Mouse (Mus musculus): Measurements from ENCODE around the gene Odf2. TPM values are rescaled to one million over a fixed set of nuclear protein-coding genes. Genes with fewer than 3 reads are reported as not detected.
"Not testable (repeated sequence)": the region's sequence is repeated elsewhere in the genome, so short reads cannot be mapped to it uniquely, and the experiment has no call there.

Odf2 gene
- polyA plus RNA-seq, 1 experiment from 2014 or later, result 33.1 TPM

DNA sequence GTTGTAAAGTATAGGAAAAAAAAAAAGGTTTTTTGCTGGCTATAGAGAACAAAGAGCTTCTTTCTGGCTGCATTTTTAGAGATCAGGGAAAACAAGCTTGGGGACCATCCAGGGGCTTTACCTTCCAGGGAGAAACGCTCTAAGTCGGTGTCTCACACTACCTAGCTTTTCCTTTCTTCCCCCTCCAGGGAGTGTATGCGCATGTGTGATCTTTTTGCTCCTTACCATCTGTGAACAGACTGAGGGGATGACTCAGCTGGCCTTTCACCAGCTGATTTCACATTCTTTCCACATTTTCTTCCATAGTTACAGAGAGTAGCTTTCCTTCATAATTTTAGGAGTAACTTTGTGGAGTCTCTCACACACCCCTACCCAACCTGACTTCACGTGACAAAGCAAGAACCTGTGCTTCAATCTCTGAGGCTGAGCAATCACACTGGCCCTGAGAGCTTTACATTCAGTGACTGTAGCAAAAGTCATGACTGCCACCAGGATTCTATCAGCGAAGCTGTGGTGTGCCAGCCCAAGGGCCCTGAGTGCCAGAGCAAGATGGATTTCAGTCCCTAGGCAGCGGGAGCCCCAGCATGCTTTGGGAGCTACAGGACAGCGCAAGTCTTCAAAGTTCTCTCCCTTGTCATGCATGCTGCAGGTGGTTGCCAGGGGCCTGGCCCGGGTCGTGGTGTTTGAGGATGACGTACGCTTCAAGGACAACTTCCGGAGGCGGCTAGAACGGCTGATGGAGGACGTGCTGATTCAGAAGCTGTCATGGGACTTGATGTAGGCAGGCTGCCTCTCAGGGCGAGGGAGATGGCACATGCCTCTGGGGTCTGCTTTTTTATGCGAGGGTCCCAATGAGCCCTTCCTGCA lies 8.8 kb upstream of the Odf2 start:
- no peaks in the 10 kb centered on the region for H3K9me3 ChIP-seq (replicated peaks; ENCODE audit: low read length)
- no peaks in the 10 kb centered on the region for H3K4me1 ChIP-seq (replicated peaks; ENCODE audit: insufficient read depth, low read length)
- H3K4me2 ChIP-seq (ENCODE audit: low read length), result no peak overlapping the region
- H3K27me3 ChIP-seq (ENCODE audit: insufficient read depth, low read length), result no peaks in the 10 kb centered on the region
- ATAC-seq (replicated peaks; ENCODE audit: low FRiP score, low read depth) (no peak), DNase-seq (ENCODE audit: low spot score) (no peak)
- H3K27ac ChIP-seq, result no peak overlapping the region
- no peak for TF ChIP-seq CTCF (IDR thresholded peaks at IDR 0.05; ENCODE audit: low read depth)
- 77% methylated on average over 17 of the region's 17 CpGs for WGBS
- no peak overlapping the region for H3K4me3 ChIP-seq (replicated peaks; ENCODE audit: low read depth, low read length)
- H3K9ac ChIP-seq (ENCODE audit: low read depth, low read length), result no peak overlapping the region
- no peaks in the 10 kb centered on the region for H3K36me3 ChIP-seq (ENCODE audit: insufficient read depth, low read length)

GRCm38 (mm10) chr2:29886659-29887292 lies 2.2 kb upstream of the Odf2 start:
- H3K27ac ChIP-seq; H3K27me3 ChIP-seq (ENCODE audit: insufficient read depth, low read length); ATAC-seq (replicated peaks; ENCODE audit: low FRiP score, low read depth); H3K4me3 ChIP-seq (replicated peaks; ENCODE audit: low read depth, low read length); H3K36me3 ChIP-seq (ENCODE audit: insufficient read depth, low read length); H3K9me3 ChIP-seq (replicated peaks; ENCODE audit: low read length); H3K4me2 ChIP-seq (ENCODE audit: low read length); H3K9ac ChIP-seq (ENCODE audit: low read depth, low read length); DNase-seq (ENCODE audit: low spot score); H3K4me1 ChIP-seq (replicated peaks; ENCODE audit: insufficient read depth, low read length): not testable (repeated sequence)
- WGBS, result 84% methylated on average over 9 of the region's 9 CpGs

DNA sequence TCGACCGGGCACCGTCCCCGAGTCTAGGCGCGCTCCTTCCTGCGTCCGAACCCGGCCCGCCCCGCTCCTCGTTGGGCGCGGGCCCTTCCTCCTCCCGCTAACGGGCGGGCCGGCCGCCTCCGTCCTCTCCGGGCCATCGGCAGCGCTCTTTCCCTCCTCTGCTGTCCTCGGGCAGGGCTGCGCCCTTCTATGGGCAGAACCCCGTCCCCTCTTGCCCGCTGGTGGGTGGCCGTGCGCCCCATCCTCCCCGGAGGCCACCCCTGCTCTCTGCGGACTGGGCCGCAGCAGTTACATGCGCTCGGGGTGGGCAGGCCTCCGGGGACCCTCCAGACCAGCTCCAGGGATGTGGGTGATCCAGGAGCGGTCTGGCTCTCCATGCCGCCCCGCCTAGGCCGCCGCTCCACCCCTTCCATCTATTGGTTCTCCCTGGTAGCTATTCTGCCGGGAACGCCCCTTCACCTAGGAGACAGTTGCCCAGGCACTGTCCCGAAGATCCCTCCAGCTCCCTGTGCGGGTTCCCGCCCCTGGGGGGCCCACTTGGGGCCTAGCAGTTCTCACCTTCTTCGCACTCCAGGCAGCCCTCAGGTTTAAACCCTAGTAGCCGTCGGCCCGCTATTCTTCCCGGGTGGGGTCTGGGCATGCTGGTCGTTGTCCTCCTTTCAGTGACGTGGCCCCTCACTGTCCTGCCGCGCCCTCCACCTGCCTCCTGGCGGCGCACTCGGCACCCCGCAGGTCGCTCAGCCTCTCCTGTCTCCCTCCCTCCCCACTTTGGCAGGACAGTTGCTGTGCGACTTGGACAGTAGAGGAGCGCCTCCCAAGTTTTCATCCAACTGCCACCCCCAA lies 1.2 kb downstream of the Odf2 start:
- Histone ChIP-seq H3K36me3 (ENCODE audit: insufficient read depth, low read length) (peaks cover 25% of the 10 kb centered on the region), H3K4me1 (replicated peaks; ENCODE audit: insufficient read depth, low read length) (peaks cover 6% of the 10 kb centered on the region), H3K9me3 (replicated peaks; ENCODE audit: low read length) (no peaks in the 10 kb centered on the region), H3K4me2 (ENCODE audit: low read length) (peak overlapping the region; percentile 88), H3K27me3 (ENCODE audit: insufficient read depth, low read length) (no peaks in the 10 kb centered on the region), H3K27ac (peak overlapping the region; percentile 87), H3K4me3 (replicated peaks; ENCODE audit: low read depth, low read length) (peak overlapping the region; percentile 86), H3K9ac (ENCODE audit: low read depth, low read length) (peak overlapping the region; percentile 90)
- DNase-seq (ENCODE audit: low spot score) (peak; percentile 95), ATAC-seq (replicated peaks; ENCODE audit: low FRiP score, low read depth) (peak; percentile 86)
- TF ChIP-seq CTCF (IDR thresholded peaks at IDR 0.05; ENCODE audit: low read depth), result peak; percentile 60
- WGBS, result under 1% methylated on average over 52 of the region's 61 CpGs

DNA sequence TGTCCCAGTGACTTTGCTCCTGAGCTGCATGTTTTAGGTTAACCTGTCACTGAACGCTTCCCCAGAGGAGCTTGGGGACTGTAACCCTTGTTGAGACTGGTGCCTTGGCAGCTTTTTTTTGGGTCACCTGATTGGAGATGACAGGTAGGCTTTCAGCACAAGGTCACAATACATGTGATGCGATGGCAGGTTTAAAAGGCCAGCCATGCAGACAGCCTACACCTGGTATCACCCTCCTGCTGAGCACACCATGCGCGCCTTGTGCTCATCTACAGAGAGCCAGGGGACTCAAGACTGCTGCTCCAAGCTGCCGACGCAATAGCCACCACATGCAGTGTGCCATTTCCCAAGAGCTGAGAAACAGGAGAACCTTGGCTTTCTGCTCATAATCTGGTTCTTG lies 2.8 kb downstream of the Odf2 start:
- H3K27me3 ChIP-seq (ENCODE audit: insufficient read depth, low read length), result no peaks in the 10 kb centered on the region
- no peak overlapping the region for H3K27ac ChIP-seq
- DNase-seq (ENCODE audit: low spot score) (no peak), ATAC-seq (replicated peaks; ENCODE audit: low FRiP score, low read depth) (no peak)
- H3K9me3 ChIP-seq (replicated peaks; ENCODE audit: low read length), result no peaks in the 10 kb centered on the region
- H3K9ac ChIP-seq (ENCODE audit: low read depth, low read length), result no peak overlapping the region
- TF ChIP-seq CTCF (IDR thresholded peaks at IDR 0.05; ENCODE audit: low read depth), result no peak
- H3K36me3 ChIP-seq (ENCODE audit: insufficient read depth, low read length), result peaks cover 35% of the 10 kb centered on the region
- H3K4me1 ChIP-seq (replicated peaks; ENCODE audit: insufficient read depth, low read length), result peaks cover 6% of the 10 kb centered on the region
- no peak overlapping the region for H3K4me2 ChIP-seq (ENCODE audit: low read length)
- WGBS, result 94% methylated on average over 6 of the region's 6 CpGs
- H3K4me3 ChIP-seq (replicated peaks; ENCODE audit: low read depth, low read length), result no peak overlapping the region

- Histone ChIP-seq H3K4me3 (replicated peaks; ENCODE audit: low read depth, low read length) (no peak overlapping the region), H3K36me3 (ENCODE audit: insufficient read depth, low read length) (peaks cover 70% of the 10 kb centered on the region), H3K4me1 (replicated peaks; ENCODE audit: insufficient read depth, low read length) (no peaks in the 10 kb centered on the region), H3K27me3 (ENCODE audit: insufficient read depth, low read length) (no peaks in the 10 kb centered on the region), H3K9me3 (replicated peaks; ENCODE audit: low read length) (no peaks in the 10 kb centered on the region), H3K9ac (ENCODE audit: low read depth, low read length) (no peak overlapping the region), H3K27ac (no peak overlapping the region), H3K4me2 (ENCODE audit: low read length) (no peak overlapping the region)
- WGBS, result 97% methylated on average over 1 of the region's 1 CpGs
- ATAC-seq (replicated peaks; ENCODE audit: low FRiP score, low read depth) (no peak), DNase-seq (ENCODE audit: low spot score) (no peak)
- TF ChIP-seq CTCF (IDR thresholded peaks at IDR 0.05; ENCODE audit: low read depth), result no peak
These were observed 7.0 kb downstream of the Odf2 start for GRCm38 (mm10) chr2:29896071-29896470.

DNA sequence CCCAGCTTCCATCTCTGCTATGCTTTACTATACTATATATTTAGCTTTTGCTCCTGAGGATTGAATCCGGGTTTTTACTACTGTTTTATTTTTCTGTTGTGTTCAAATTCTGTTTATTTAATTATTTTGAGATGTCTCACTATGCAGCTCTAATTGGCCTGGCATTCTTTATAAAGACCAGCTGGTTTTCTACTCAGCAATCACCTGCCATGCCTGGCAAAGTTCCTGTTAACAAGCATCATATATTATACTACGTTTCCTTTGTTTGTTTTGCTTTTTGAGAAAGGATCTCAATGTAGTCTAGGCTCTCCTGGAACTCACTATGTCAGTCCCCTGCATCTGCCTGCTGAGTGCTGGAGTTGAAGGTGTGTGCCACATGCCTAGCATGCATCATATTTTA lies 8.3 kb downstream of the Odf2 start:
- Histone ChIP-seq H3K4me1 (replicated peaks; ENCODE audit: insufficient read depth, low read length) (no peaks in the 10 kb centered on the region), H3K27me3 (ENCODE audit: insufficient read depth, low read length) (no peaks in the 10 kb centered on the region), H3K4me2 (ENCODE audit: low read length) (no peak overlapping the region), H3K36me3 (ENCODE audit: insufficient read depth, low read length) (peaks cover 83% of the 10 kb centered on the region), H3K4me3 (replicated peaks; ENCODE audit: low read depth, low read length) (no peak overlapping the region), H3K27ac (no peak overlapping the region), H3K9ac (ENCODE audit: low read depth, low read length) (no peak overlapping the region), H3K9me3 (replicated peaks; ENCODE audit: low read length) (no peaks in the 10 kb centered on the region)
- no peak for DNase-seq (ENCODE audit: low spot score)
- no peak for ATAC-seq (replicated peaks; ENCODE audit: low FRiP score, low read depth)
- 76% methylated on average over 2 of the region's 2 CpGs for WGBS
- no peak for TF ChIP-seq CTCF (IDR thresholded peaks at IDR 0.05; ENCODE audit: low read depth)

All from kidney, postnatal 0 days (tissue).